Mouse (Mus musculus): ENCODE results near the gene Eif2ak3. TPM values are rescaled to one million over a fixed set of nuclear protein-coding genes. Genes with fewer than 3 reads are reported as not detected.
"Not testable (repeated sequence)": the region's sequence is repeated elsewhere in the genome, so short reads cannot be mapped to it uniquely, and the experiment has no call there.

Gene Eif2ak3
- total RNA-seq, 2 experiments from 2014 or later: 25.3 to 28.6 TPM

- no peak for DNase-seq (ENCODE audit: extremely low spot score in 1 of 2, low spot score in 2 of 2)
- intact Hi-C loops (cut with DNase I): loop anchor here (2.0 kb wide), 1 partner anchor 107 kb away; no protein-coding TSS in a partner anchor
- no peak for TF ChIP-seq CTCF (IDR thresholded peaks at IDR 0.05)
- Histone ChIP-seq H3K4me3 (no peak overlapping the region), H3K27ac (no peak overlapping the region)
Measured at GRCm38 (mm10) chr6:70813921-70814628, 30.2 kb upstream of the Eif2ak3 start.

GRCm38 (mm10) chr6:70814629-70814950 is 29.7 kb upstream of the Eif2ak3 start:
- intact Hi-C loops (cut with DNase I): no loop called here
- Histone ChIP-seq H3K27ac (no peak overlapping the region), H3K4me3 (no peak overlapping the region)
- no peak for TF ChIP-seq CTCF (IDR thresholded peaks at IDR 0.05)
- DNase-seq (ENCODE audit: extremely low spot score in 1 of 2, low spot score in 2 of 2): no peak

- TF ChIP-seq CTCF (IDR thresholded peaks at IDR 0.05): no peak
- intact Hi-C loops (cut with DNase I): no loop called here
- DNase-seq (ENCODE audit: extremely low spot score in 1 of 2, low spot score in 2 of 2): no peak
- Histone ChIP-seq H3K4me3 (no peak overlapping the region), H3K27ac (no peak overlapping the region)
Measured at GRCm38 (mm10) chr6:70815471-70815870, 28.8 kb upstream of the Eif2ak3 start.

GRCm38 (mm10) chr6:70821566-70821965 is 22.7 kb upstream of the Eif2ak3 start:
- no peak overlapping the region for H3K4me3 ChIP-seq
- DNase-seq (ENCODE audit: extremely low spot score in 1 of 2, low spot score in 2 of 2): no peak
- intact Hi-C loops (cut with DNase I): no loop called here
- no peak overlapping the region for H3K27ac ChIP-seq
- TF ChIP-seq CTCF (IDR thresholded peaks at IDR 0.05): no peak

- no peak for TF ChIP-seq CTCF (IDR thresholded peaks at IDR 0.05)
- no peak for DNase-seq (ENCODE audit: extremely low spot score in 1 of 2, low spot score in 2 of 2)
- Histone ChIP-seq H3K27ac (no peak overlapping the region), H3K4me3 (no peak overlapping the region)
- intact Hi-C loops (cut with DNase I): no loop called here
Measured at GRCm38 (mm10) chr6:70822386-70822910, 21.9 kb upstream of the Eif2ak3 start.

- intact Hi-C loops (cut with DNase I); H3K27ac ChIP-seq; H3K4me3 ChIP-seq; DNase-seq (ENCODE audit: extremely low spot score in 1 of 2, low spot score in 2 of 2): not testable (repeated sequence)
Measured at GRCm38 (mm10) chr6:70823277-70823676, 21.0 kb upstream of the Eif2ak3 start.

- intact Hi-C loops (cut with DNase I): no loop called here
Measured at GRCm38 (mm10) chr6:70824085-70824986, 20.0 kb upstream of the Eif2ak3 start.

GRCm38 (mm10) chr6:70824987-70825337 is 19.4 kb upstream of the Eif2ak3 start:
- intact Hi-C loops (cut with DNase I): no loop called here
- DNase-seq (ENCODE audit: extremely low spot score in 1 of 2, low spot score in 2 of 2): no peak
- Histone ChIP-seq H3K27ac (peak overlapping the region; percentile 82), H3K4me3 (peak overlapping the region; percentile 55)
- no peak for TF ChIP-seq CTCF (IDR thresholded peaks at IDR 0.05)

More at GRCm38 (mm10) chr6:70824085-70824986, 20.0 kb upstream of the Eif2ak3 start:
- Histone ChIP-seq H3K27ac (peak overlapping the region; percentile 82), H3K4me3 (peak overlapping the region; percentile 55)
- DNase-seq (ENCODE audit: extremely low spot score in 1 of 2, low spot score in 2 of 2): peak; percentile 69 to 78
- no peak; the same call in 1 of the 2 replicates for TF ChIP-seq CTCF (IDR thresholded peaks at IDR 0.05)

- intact Hi-C loops (cut with DNase I): no loop called here
Measured at GRCm38 (mm10) chr6:70829451-70829850, 14.9 kb upstream of the Eif2ak3 start.

GRCm38 (mm10) chr6:70830552-70830951 is 13.8 kb upstream of the Eif2ak3 start:
- H3K4me3 ChIP-seq: no peak overlapping the region
- no peak for TF ChIP-seq CTCF (IDR thresholded peaks at IDR 0.05)
- no peak overlapping the region for H3K27ac ChIP-seq
- no peak for DNase-seq (ENCODE audit: extremely low spot score in 1 of 2, low spot score in 2 of 2)
- intact Hi-C loops (cut with DNase I): no loop called here

More at GRCm38 (mm10) chr6:70829451-70829850, 14.9 kb upstream of the Eif2ak3 start:
- TF ChIP-seq CTCF (IDR thresholded peaks at IDR 0.05): no peak
- DNase-seq (ENCODE audit: extremely low spot score in 1 of 2, low spot score in 2 of 2): no peak
- Histone ChIP-seq H3K27ac (no peak overlapping the region), H3K4me3 (no peak overlapping the region)

- DNase-seq (ENCODE audit: extremely low spot score in 1 of 2, low spot score in 2 of 2): no peak
- no peak overlapping the region for H3K27ac ChIP-seq
- intact Hi-C loops (cut with DNase I): no loop called here
- TF ChIP-seq CTCF (IDR thresholded peaks at IDR 0.05): no peak
- no peak overlapping the region for H3K4me3 ChIP-seq
Measured at GRCm38 (mm10) chr6:70831179-70831839, 13.0 kb upstream of the Eif2ak3 start.

GRCm38 (mm10) chr6:70837297-70837696 is 7.0 kb upstream of the Eif2ak3 start:
- DNase-seq (ENCODE audit: extremely low spot score in 1 of 2, low spot score in 2 of 2): no peak
- H3K27ac ChIP-seq: no peak overlapping the region
- intact Hi-C loops (cut with DNase I): no loop called here
- no peak for TF ChIP-seq CTCF (IDR thresholded peaks at IDR 0.05)
- no peak overlapping the region for H3K4me3 ChIP-seq
